Mouse (Mus musculus): Measurements from ENCODE around the gene Ddc.
A peak's percentile ranks its signal among the peaks of the same experiment; 100 is the strongest.

The Ddc gene

DNA sequence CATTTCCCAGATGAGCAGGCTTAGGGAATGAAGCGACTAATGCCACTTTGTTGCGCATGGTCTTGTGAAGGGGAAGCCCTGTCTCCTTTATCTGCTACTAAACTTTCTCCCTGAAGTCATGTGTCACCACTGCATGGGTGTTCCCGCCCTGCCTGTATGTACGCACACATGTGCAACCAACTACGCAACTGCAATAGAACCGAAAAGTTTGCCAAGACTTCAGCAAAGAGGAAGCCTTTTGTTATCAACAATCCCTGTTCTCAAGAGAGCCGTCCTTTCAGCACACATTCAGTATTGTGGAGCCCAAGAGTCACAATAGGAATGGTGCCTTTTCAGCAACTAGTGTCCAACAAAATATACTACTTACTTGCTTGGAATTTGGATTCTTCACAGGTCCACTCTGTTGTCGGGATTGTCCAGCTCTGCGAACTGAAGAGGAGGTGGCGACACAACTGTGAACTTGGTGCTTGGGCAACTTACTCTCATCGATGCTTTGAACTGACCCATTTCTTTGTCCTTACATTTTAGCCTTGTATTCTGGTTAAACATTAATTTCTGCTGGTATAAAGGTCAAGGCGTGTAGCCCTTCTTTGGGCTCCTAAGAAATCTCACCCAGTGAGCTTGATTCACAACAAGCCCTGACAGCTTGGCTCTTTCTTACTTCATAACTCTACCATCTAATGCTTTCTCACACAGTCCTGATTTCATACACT, at the start of gene Ddc:
Ddc (minus strand) TSS at position 500 of the 713 bp plus-strand sequence.
- no peak for DNase-seq (ENCODE audit: low spot score)

DNA sequence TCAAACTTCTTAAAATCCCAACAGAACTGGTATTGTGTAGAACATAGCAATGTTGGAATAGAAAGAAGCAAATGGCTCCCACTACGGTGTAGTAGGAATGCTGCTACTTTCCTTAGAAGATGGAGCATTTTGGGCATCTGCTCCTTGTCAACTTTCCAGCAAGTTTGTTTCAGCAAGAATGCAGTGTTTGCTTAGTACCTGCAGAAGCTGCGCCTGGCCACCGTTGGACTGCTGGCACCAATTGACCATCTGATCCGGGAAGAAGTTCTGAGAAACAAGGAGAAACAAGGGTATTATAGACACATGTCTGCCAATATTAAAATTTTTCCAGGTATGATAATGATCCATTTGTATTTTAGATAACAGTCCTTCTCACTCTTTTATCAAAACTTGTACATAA, 47.8 kb upstream of the Ddc start:
- DNase-seq (ENCODE audit: low spot score), result no peak

DNA sequence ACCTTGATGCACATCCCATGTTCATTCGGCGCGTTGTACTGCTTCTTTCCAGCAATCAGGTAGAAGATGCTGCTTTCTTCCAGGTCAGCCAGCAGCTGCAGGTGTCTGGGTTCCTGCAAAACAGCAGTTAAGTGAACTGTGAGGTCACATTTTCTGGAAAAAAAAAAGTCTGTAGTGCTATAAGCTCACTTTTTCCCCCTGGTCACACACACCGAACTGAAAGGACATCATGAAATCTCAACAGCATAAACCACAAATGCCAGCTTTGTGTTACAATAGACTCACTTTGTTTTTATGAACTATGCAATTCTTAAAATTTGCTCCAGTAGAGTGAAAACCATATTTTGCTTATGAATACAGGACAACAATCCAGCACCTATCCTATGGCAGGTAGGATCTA, 46.9 kb upstream of the Ddc start:
- no peak for DNase-seq (ENCODE audit: low spot score)

DNA sequence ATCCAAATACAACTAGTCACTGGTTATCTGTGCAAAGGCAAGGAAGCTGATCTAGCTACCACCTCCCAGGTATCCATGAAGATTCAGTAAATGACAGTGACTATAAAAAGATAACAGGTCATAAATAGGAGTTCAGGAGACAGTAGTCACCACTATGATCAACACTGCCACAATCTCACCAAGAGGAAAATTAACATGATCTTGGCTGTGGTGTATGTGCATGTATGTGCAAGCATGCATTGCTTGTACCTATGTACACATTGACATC, 46.1 kb upstream of the Ddc start:
- no peak for DNase-seq (ENCODE audit: low spot score)

DNA sequence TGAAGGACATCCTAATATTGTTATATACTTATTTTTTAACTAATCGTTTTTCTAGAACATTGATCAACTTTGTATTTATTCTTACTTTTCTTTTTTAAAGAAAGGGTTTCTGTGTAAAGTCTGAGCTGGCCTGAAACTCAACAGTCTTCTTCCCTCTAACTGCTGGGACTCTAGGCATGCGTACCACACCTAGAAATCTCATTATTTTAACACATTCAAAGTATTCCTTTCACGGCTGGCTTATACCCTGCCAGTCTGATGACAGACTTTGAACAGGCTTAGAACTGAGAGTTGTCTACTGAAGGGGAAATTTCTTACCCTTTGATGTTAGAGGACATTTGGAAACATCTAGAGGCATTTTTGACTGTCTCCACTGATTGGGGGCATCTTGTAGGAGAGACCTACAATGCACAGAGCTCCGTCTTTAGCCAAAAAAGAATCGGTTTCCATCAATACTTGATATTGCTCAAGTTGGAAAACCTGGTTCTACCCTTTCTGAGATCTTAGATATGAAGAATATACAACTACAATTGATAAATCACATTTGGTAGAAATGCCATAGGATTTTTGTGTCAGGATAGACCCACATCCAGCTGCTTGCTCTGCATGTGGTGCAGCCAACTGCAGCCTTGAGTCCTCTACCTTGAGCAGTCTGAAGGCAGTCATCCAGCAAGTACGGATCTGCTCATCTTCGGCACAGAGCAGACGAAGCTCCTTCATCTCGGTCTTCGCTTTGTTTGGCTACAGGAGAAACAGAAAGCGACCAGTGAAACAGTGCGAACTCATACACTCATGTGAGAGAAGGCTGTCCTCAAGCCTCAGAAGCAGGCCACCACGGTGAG, 45.5 kb upstream of the Ddc start:
- DNase-seq (ENCODE audit: low spot score), result no peak

DNA sequence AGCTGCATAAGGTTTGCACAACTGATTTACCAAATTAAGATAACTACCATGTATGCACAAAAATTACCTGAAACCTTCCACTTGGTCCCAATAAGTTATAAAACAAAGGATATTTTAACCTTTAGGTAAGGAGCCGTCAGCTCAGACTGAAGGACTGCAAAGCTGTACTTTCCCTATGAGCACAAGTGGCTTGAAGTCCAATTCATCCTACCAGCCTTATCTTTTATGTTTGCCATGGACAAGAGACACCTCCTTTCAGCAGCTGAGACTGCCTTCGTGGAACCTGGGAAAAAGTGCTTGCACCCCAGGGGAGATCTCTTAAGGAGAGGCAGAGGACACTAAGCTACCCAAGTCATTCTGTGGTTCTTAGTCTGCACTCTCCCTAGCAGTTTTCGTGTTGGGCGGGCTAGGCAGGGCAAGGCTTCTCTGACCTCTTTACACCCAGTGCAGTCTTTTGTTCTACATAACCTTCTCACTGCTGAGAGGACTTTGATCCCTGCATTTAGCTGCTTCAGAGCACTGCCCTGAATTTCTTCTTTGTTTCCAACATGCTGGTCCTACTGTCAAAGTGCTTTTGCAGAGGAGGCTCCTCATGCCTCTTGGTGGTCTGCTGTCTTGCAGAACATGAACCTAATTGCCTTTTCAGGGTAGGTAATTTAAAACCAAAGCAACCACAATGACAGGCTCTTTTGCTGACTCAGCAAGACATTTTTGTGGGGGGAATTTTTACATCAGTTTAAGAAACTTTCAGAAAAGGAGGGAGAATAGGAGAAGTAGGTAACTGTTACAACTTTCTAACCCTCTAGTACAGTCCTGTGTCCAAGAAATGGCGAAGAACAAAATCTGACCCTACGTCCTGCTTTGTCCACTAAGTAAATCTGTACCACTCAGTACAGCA, 44.6 kb upstream of the Ddc start:
- DNase-seq (ENCODE audit: low spot score), result no peak

DNA sequence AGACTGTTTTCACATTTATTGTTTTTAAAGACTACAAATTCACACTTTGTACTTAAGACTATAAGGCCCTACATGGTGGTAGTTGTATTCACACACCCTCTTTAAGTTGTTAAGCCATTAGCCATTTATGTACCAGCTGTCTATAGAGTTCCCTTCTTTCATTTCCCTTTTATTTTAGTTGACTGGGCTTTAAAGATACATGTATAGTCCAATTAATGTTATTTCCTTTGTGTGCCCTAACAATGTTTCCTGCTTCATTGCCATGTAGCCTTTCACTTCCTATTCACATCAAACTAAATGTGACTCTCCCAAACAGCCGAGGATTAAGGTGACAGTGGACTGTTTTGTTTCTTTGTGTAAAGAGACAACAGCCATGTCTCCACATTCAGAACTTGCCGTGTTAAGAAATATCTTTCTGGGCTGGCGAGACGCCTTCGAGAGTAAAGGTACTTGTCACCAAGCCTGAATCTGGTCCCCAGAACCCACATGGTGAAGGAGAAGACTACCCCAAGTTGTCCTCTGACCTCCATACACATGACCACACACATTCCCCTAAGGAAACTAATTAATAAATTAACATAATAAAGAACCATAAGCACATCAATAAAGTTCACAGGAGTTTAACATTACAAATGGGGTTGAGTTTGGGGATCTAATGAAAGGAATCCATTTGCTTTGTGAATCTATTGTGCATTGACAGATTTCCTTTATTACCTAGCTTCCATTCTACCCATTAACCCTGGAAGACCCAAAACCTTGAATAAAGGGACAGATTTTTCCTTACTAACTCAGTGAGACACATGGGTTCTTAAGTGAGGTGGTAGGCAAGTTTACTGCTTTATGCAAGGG, 43.1 kb upstream of the Ddc start:
- no peak for DNase-seq (ENCODE audit: low spot score)

DNA sequence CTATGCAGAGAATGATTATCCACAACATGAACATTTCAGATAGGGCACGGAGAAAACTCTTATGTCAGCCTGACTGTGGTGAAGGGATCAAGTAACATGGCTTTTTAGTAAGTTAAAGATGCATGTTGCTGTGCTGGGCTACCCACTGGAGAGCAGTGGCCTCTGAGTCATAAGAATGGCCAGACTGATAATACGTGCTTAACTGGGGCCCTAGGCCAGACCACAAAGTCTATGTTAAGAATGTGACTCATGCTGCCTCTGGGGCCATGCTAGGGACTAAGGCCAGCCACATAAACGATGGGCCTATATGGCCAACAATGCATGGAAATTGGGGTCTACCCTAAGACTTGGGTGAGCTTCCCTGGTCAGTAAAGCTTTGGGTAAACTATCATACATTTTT, 41.7 kb upstream of the Ddc start:
- DNase-seq (ENCODE audit: low spot score), result peak; percentile 73

DNA sequence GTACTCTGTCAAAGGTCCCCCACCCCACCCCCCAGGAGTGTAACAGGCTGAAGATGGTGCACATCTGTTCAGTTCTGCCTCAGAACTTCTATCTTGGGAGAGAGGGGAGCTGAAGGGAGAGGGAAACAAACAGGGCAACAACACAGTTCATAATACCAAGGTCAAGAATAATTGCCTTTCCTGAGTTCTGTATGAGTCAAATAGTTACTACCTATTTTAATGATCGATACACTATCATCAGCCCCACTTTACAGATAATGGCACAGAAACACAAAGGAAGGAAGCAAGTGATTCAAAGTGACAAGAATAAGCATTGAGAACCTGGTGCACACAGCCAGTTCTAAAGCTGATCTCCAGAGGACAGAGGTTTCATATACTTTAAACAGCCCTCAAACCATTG, 40.6 kb upstream of the Ddc start:
- DNase-seq (ENCODE audit: low spot score), result no peak

DNA sequence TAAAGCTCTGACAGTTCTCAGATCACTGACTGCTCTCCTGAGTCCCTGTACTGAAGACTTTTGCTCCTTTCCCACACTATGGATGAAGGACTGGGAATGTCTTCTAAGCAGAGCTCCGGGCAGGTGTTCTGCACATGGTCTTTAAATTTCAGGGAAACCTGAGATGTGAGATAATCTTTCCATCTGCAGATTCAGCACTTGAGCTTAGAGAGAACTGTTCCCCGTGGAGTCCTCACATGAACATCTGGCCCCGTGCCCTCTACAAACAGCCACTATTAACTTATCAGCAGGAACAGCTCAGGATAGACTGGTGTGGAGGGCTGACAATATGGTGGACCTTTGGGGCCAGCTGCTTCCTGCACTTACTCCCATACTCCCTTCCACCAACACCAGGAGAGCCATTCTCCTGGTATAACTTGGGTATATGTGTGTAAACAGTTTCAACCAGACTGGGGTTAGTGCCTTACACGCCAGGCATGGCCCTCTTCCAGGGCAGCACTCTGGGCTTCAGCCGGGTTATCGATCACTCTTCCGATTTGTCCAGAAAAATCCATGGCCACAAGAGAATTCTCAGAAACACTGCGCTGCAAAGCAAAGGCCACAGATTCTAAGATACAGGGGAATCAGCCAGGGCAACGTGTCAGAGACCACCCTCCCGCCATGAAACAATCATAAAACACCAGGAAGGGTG, 39.5 kb upstream of the Ddc start:
- no peak for DNase-seq (ENCODE audit: low spot score)

DNA sequence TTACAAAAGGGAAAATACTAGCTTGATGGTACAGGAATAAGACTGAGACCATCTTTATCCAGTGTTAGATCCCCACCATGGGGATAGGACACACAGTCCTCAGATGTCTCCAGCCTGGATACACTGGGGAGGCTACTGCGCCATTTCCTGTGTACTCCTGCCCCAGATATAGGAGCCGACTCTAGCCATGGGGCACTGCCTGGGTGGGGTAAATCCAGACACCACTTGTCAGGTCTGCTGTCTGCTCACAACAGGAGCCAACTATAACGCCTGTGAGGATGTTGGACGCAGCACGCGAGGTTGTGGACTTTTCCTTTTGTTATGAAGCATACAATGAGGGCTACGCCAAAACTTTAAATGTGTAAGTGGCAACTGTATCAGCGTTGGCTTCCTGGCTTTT, 36.9 kb upstream of the Ddc start:
- DNase-seq (ENCODE audit: low spot score), result no peak

DNA sequence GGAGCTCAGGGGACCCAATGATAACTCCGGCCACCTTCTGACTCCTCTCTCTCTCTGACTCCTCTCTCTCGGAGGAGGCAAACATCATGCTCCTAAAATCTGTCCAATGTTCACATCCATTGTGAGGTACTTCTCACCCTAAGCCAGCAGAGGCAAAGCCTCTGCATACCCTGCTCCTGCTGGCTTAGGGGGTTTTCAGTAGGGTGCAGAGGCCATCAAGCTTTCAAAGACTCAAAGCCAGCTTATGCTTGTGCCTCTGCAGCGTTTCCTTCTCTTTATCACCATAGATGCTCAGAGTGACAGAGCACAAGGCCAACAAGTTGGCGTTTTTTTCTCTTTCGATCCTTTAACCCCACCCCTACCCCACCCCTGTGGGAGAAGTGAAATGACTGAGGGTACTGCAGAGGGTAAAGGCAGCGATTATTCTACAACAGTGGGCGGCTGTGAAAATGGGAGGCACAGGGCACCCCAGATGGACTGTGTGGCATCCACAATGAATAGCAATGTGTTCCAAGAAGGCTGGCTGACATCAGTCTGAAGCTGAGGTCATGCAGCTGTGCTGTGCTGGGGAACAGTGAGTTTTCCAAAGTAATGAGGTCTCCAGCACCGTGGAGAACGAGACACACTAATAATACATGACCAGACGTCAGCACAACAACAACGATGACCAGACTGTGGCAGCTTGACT, 34.3 kb upstream of the Ddc start:
- DNase-seq (ENCODE audit: low spot score), result no peak

DNA sequence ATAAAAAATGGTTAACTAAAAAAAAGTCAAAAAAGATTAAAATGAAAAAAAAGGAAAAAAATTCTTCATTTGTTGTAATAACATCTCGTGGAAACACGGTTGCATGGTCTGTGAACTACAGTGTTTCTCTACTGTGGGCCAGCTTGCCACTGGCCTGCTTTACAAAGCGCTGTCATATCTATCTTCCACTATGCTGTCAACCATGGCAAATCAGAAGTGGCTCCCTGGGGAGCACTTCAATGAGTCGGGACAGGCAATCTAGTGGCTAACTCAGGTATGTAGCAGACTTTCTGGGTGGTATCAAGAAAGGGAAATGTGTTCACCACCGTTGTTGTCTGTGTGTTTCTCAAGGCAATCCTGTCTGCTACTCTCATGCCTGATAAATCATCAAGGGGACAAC, 33.7 kb upstream of the Ddc start:
- DNase-seq (ENCODE audit: low spot score), result no peak

DNA sequence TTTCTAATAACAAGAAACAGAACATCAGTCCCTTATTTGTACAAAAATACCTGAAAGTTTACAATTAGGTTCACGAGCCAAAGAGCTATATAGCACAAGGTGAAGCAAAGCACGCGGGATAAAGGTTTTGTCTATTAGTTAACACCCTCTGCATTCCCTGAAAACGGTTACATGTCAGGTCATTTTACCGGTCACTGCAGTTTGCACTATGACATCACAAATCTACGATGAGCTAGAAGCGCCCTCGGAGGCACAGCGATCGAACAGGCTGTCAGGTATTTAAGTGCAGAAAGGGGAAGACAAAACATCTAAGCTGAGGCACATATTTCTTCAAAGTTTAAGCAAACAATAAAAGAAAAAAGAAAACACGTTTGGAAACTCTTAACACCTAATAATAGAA, 32.6 kb upstream of the Ddc start:
- DNase-seq (ENCODE audit: low spot score), result no peak

DNA sequence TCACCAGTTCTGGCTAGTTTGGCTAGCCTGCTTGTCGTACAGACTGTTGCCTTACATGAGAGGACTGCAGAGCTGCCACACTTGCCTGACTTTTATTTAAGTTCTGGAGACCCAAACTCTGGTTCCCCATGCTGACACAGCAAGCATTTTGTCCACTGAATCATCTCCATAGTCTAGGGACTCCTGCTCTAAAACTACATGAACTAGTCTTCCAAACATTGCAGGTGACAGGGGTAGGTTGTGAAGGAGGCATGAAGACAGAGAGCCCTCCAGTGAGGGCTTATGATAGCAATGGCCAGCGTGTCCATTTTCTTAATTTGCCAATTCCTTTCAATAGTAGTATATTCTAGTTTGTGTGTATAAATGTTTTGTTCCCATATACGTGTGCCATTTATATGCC, 31.1 kb upstream of the Ddc start:
- no peak for DNase-seq (ENCODE audit: low spot score)

DNA sequence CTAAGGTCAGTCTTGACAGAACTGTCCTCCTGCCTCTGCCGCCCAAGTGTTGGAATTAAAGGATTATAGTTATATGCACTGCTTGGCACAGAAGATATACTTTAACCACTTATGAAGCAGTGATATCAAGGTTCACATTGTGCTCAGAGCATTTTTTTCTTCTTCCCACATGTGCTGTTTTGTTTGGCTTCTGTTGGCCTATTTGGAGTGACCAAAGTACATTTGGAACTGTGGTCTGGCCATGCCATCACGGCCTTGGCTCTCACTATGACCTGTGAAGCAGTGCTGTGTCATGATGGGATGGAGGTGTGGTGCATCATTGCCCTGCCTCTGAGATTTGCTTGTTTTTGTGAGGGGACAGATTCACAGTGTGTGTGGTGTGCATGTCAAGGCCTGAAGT, 30.6 kb upstream of the Ddc start:
- no peak for DNase-seq (ENCODE audit: low spot score)

DNA sequence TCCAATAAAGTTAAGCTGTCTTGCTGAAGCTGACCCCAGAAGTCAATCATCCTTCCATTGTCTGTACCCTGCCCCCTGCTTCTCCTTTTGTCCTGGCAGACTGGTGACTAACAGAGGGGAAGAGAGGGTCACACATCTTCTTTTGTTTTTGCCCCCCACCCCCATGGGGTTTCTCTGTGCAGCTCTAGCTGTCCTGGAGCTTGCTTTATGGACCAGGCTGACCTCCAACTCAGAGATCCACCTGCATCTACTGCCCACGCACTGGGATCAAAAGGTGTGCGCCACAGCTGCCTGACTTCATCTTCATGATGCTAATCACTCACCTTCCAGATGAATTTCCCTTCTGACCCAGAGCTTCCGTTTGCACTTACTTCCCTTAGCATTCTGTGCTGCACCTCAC, 26.0 kb upstream of the Ddc start:
- no peak for DNase-seq (ENCODE audit: low spot score)

DNA sequence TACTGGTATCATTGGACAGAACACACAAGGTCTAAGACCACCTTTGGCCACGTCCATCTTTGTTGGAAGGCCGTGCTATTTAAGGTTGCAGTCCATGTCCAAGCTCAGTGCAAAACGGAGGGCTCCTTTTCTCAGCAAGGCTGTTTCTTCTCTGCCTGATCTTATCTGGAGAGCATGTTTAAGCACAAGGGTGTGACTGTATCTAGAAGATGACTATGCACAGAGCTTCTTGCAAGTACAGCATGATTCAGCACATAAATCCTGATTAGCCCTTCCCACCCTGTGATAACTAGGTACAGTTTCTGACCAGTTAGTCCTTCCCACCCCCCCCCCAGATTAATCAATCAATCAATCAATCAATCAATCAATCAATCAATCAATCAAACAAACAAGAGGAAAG, 25.4 kb upstream of the Ddc start:
- DNase-seq (ENCODE audit: low spot score), result peak; percentile 42

DNA sequence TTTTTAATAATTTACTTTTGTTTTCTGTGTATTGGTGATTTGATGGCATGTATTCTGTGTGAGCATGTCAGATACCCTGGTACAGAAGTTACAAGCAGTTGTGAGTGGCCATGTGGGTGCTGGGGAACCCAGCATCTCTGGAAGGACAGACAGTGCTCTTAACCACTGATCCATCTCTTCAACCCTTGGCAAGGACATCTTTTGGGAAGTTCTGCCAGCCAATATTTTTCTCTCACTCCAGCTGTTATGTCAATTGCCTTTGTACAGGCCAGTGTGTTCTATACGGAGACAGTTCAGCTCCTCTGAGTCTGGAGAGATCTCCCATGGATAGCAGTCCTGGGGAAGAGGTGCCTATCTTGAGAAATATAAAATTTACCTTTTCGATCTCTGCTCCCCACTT, 24.2 kb upstream of the Ddc start:
- no peak for DNase-seq (ENCODE audit: low spot score)

DNA sequence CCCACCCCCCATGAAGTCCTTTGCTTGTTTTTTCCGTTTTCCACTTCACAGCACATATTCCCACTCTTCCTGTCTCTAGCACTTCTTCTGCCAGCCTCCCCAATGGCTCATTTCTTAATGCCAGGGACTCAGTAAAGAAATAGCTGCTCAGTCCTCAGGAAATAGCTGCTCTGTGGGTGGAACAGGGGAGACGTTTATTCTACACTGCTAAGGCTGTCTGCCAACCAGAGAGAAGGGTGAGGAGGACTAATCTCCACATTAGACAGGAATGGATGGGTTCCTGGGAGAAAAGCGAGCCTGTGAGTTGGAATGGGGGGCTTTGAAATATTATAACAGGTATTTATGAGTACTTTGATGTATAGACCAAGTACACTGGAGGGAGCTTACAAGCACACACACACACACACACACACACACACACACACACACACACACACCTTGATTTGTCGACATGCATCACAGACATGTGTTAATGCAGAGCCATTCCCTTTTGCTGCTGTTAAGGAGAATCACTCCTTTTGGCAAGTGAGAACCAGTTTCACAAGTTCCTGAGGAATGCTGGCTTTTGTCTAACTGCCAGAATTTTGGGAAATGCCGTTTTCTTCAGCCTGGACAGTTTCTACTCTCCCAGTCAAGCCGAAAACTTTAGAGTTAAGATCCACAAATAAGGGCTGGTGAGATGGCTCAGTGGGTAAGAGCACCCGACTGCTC, 9.9 kb upstream of the Ddc start:
- DNase-seq (ENCODE audit: low spot score), result no peak

Data from MN1 (cell line).